Comparison of ENCODE assay signal across 19 mouse cellular contexts in the genomic region with DNA sequence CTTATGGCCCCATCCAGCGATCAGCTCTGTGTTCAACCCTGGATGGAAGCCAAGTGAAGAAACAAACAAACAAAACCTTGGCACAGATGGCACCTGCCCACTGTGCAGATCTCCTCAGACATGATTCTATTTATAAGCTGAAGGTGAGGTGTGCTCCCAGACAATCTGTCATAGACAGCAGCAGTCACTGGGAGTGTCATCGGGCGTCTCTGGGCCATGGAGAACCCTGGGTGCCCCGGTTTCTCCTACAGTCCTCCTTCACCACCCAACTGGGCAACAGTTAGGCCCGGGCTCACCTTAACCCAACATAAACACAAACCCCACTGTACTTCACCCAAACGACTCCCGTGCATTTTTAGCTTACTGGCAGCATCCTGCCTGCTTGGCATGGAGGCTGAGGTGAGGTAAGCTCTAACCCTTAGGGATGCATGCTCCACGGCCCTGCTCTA.
DNase-seq lines count a peak whose midpoint lies in the region; ATAC-seq and TF ChIP-seq lines count a peak whose summit lies in the region.
"Had no signal": no experiment of that assay in that cellular context is flagged by ENCODE, and none has a peak within 500 bp of the region (broad histone marks: within the 10 kb centered on the region; RNA-seq: fewer than 3 reads in every experiment).

No protein-coding gene starts in this region.

- H3K4me3 ChIP-seq in hindbrain, embryonic 12.5 days = no peak overlapping the region
- H3K4me3 ChIP-seq in hindbrain, embryonic 11.5 days (ENCODE audit: low read depth, low read length) = no peak overlapping the region
- no peak overlapping the region for H3K4me3 ChIP-seq in midbrain, embryonic 15.5 days
- H3K4me3 ChIP-seq in midbrain, embryonic 11.5 days (ENCODE audit: low read depth, low read length) = no peak overlapping the region
- H3K4me3 ChIP-seq in small intestine, adult 2 months (ENCODE audit: low read depth, low read length) = no peak overlapping the region
- H3K4me3 ChIP-seq in lung, adult 2 months (replicated peaks; ENCODE audit: extremely low read depth, low read depth, low read length) = no peak overlapping the region
- H3K4me3 ChIP-seq: heart, embryonic 15.5 days; hindbrain, embryonic 15.5 days; liver, embryonic 12.5 days; neural tube, embryonic 13.5 days had no signal

- no peaks in the 10 kb centered on the region for H3K9me3 ChIP-seq in hindbrain, embryonic 12.5 days (replicated peaks)
- no peaks in the 10 kb centered on the region for H3K9me3 ChIP-seq in hindbrain, embryonic 11.5 days (ENCODE audit: control insufficient read depth, low read length)
- no peaks in the 10 kb centered on the region for H3K9me3 ChIP-seq in midbrain, embryonic 15.5 days
- H3K9me3 ChIP-seq in midbrain, embryonic 11.5 days (ENCODE audit: control insufficient read depth, low read length) = no peaks in the 10 kb centered on the region
- H3K9me3 ChIP-seq: heart, embryonic 15.5 days; hindbrain, embryonic 15.5 days; liver, embryonic 12.5 days; neural tube, embryonic 13.5 days had no signal

- no peak for TF ChIP-seq POLR2A in small intestine, adult 2 months (IDR thresholded peaks at IDR 0.05; ENCODE audit: low read depth, low read length)
- TF ChIP-seq POLR2A in lung, adult 2 months (IDR thresholded peaks at IDR 0.05; ENCODE audit: borderline replicate concordance, extremely low read depth, low read depth, low read length) = no peak

- H3K4me1 ChIP-seq in hindbrain, embryonic 12.5 days = peaks cover 10% of the 10 kb centered on the region
- no peaks in the 10 kb centered on the region for H3K4me1 ChIP-seq in hindbrain, embryonic 11.5 days (replicated peaks; ENCODE audit: control insufficient read depth, insufficient read depth, low read length)
- peaks cover 10% of the 10 kb centered on the region; the same call in 1 of the 2 replicates for H3K4me1 ChIP-seq in midbrain, embryonic 15.5 days
- H3K4me1 ChIP-seq in midbrain, embryonic 11.5 days (ENCODE audit: control insufficient read depth, insufficient read depth, low read length) = no peaks in the 10 kb centered on the region
- H3K4me1 ChIP-seq in small intestine, adult 2 months (ENCODE audit: control insufficient read depth, insufficient read depth, insufficient read length, low read length) = peaks cover 16% of the 10 kb centered on the region; the same call in 1 of the 2 replicates
- H3K4me1 ChIP-seq in lung, adult 2 months (ENCODE audit: control insufficient read depth, insufficient read depth, low read length) = peaks cover 19% of the 10 kb centered on the region
- H3K4me1 ChIP-seq: liver, embryonic 12.5 days had no signal

- no peak overlapping the region for H3K9ac ChIP-seq in hindbrain, embryonic 12.5 days
- no peak overlapping the region for H3K9ac ChIP-seq in hindbrain, embryonic 11.5 days (ENCODE audit: low read depth, low read length)
- no peak overlapping the region for H3K9ac ChIP-seq in midbrain, embryonic 15.5 days
- no peak overlapping the region for H3K9ac ChIP-seq in midbrain, embryonic 11.5 days (ENCODE audit: low read length)
- H3K9ac ChIP-seq: heart, embryonic 15.5 days; hindbrain, embryonic 15.5 days; liver, embryonic 12.5 days; neural tube, embryonic 13.5 days had no signal

- no peaks in the 10 kb centered on the region for H3K36me3 ChIP-seq in hindbrain, embryonic 12.5 days
- H3K36me3 ChIP-seq in hindbrain, embryonic 11.5 days (ENCODE audit: control insufficient read depth, insufficient read depth, low read length) = no peaks in the 10 kb centered on the region
- H3K36me3 ChIP-seq in midbrain, embryonic 15.5 days (replicated peaks) = no peaks in the 10 kb centered on the region
- no peaks in the 10 kb centered on the region for H3K36me3 ChIP-seq in midbrain, embryonic 11.5 days (ENCODE audit: control insufficient read depth, insufficient read depth, low read length)
- H3K36me3 ChIP-seq in small intestine, adult 2 months (ENCODE audit: control insufficient read depth, insufficient read depth, low read length) = no peaks in the 10 kb centered on the region
- H3K36me3 ChIP-seq: heart, embryonic 15.5 days; hindbrain, embryonic 15.5 days; liver, embryonic 12.5 days; neural tube, embryonic 13.5 days had no signal

- 0 out of 2 replicates have a peak, but pooled peaks have one; percentile 11 for ATAC-seq in hindbrain, embryonic 12.5 days (ENCODE audit: low FRiP score)
- no peak for ATAC-seq in hindbrain, embryonic 11.5 days (ENCODE audit: low FRiP score)
- no peak for ATAC-seq in midbrain, embryonic 15.5 days (replicated peaks)
- no peak for ATAC-seq in midbrain, embryonic 11.5 days (ENCODE audit: low FRiP score)
- ATAC-seq: activated CD4-positive, CD25-positive, alpha-beta regulatory T cell, adult 4 months; liver, embryonic 12.5 days had no signal

- H3K27me3 ChIP-seq in hindbrain, embryonic 12.5 days = no peaks in the 10 kb centered on the region
- H3K27me3 ChIP-seq in hindbrain, embryonic 11.5 days (ENCODE audit: control insufficient read depth, insufficient read depth, low read length) = no peaks in the 10 kb centered on the region
- H3K27me3 ChIP-seq in midbrain, embryonic 15.5 days (replicated peaks) = no peaks in the 10 kb centered on the region
- no peaks in the 10 kb centered on the region for H3K27me3 ChIP-seq in midbrain, embryonic 11.5 days (ENCODE audit: control insufficient read depth, insufficient read depth, low read length)
- H3K27me3 ChIP-seq in small intestine, adult 2 months (ENCODE audit: control insufficient read depth, insufficient read depth, low read length) = no peaks in the 10 kb centered on the region
- H3K27me3 ChIP-seq: heart, embryonic 15.5 days; hindbrain, embryonic 15.5 days; liver, embryonic 12.5 days; neural tube, embryonic 13.5 days had no signal

- DNase-seq in hindbrain, embryonic 11.5 days (ENCODE audit: low spot score) = no peak
- DNase-seq in midbrain, embryonic 11.5 days (ENCODE audit: low spot score, missing footprints) = no peak
- peak; percentile 64 to 73 for DNase-seq in cerebellum, postnatal 10 days
- no peak for DNase-seq in adrenal gland, adult 2 months
- DNase-seq in lung, adult 2 months = no peak
- DNase-seq: B cell, adult 2 months; kidney, adult 2 months; kidney, postnatal 36 days; layer of hippocampus, adult 9-11 months; thymus, postnatal 14 days had no signal

- no peak overlapping the region for H3K4me2 ChIP-seq in hindbrain, embryonic 12.5 days (replicated peaks)
- no peak overlapping the region for H3K4me2 ChIP-seq in hindbrain, embryonic 11.5 days (replicated peaks; ENCODE audit: low read depth, low read length)
- H3K4me2 ChIP-seq in midbrain, embryonic 15.5 days = no peak overlapping the region
- no peak overlapping the region for H3K4me2 ChIP-seq in midbrain, embryonic 11.5 days
- H3K4me2 ChIP-seq: heart, embryonic 15.5 days; hindbrain, embryonic 15.5 days; liver, embryonic 12.5 days; neural tube, embryonic 13.5 days had no signal

- WGBS in hindbrain, embryonic 12.5 days = 88% methylated on average over 8 of the region's 8 CpGs
- WGBS in hindbrain, embryonic 11.5 days = 95% methylated on average over 8 of the region's 8 CpGs
- 80% methylated on average over 8 of the region's 8 CpGs for WGBS in midbrain, embryonic 15.5 days
- WGBS in midbrain, embryonic 11.5 days = 92% methylated on average over 8 of the region's 8 CpGs
- WGBS in small intestine, adult 2 months = 51% methylated on average over 8 of the region's 8 CpGs
- 74% methylated on average over 8 of the region's 8 CpGs for WGBS in lung, adult 2 months

- H3K27ac ChIP-seq in hindbrain, embryonic 12.5 days = no peak overlapping the region
- H3K27ac ChIP-seq in hindbrain, embryonic 11.5 days (ENCODE audit: low read depth, low read length) = no peak overlapping the region
- H3K27ac ChIP-seq in midbrain, embryonic 15.5 days = 0 out of 2 replicates have a peak overlapping the region, but pooled peaks have one; percentile 39
- H3K27ac ChIP-seq in midbrain, embryonic 11.5 days (ENCODE audit: low read depth, low read length) = no peak overlapping the region
- H3K27ac ChIP-seq in small intestine, adult 2 months (ENCODE audit: insufficient read depth, low read depth, low read length) = peak overlapping the region; percentile 9; the same call in 1 of the 2 replicates
- H3K27ac ChIP-seq: heart, embryonic 15.5 days; liver, embryonic 12.5 days; stomach, postnatal 0 days had no signal

- no peak for TF ChIP-seq CTCF in small intestine, adult 2 months (IDR thresholded peaks at IDR 0.05; ENCODE audit: extremely low read depth, insufficient read length, insufficient replicate concordance, low read depth, low read length)
- TF ChIP-seq CTCF in lung, adult 2 months (IDR thresholded peaks at IDR 0.05; ENCODE audit: insufficient read depth, low read length) = no peak

Comparison
In these comparisons a context has a peak if more than half of its experiments do, and no peak if none do; other contexts are left out.
1. H3K27ac ChIP-seq: peak in midbrain, embryonic 15.5 days (single experiment) and small intestine, adult 2 months (single experiment); none in hindbrain, embryonic 12.5 days (single experiment), hindbrain, embryonic 11.5 days (single experiment) and midbrain, embryonic 11.5 days (single experiment).
2. DNase-seq: peak in cerebellum, postnatal 10 days (2 of 2); none in hindbrain, embryonic 11.5 days (single experiment), midbrain, embryonic 11.5 days (single experiment), adrenal gland, adult 2 months (single experiment) and lung, adult 2 months (single experiment).